Comparison of ENCODE assay signal across 9 mouse cellular contexts in genomic region chr5:25654578-25654987, GRCm38 (mm10). TPM values are rescaled to one million over a fixed set of nuclear protein-coding genes. Genes with fewer than 3 reads are reported as not detected.
DNase-seq lines count a peak whose midpoint lies in the region; ATAC-seq and TF ChIP-seq lines count a peak whose summit lies in the region.
"Had no signal": no experiment of that assay in that cellular context is flagged by ENCODE, and none has a peak within 500 bp of the region (broad histone marks: within the 10 kb centered on the region; RNA-seq: fewer than 3 reads in every experiment).

No protein-coding gene starts in this region.

- 13% methylated on average over 14 of the region's 14 CpGs for WGBS in kidney, embryonic 16.5 days
- WGBS in kidney, adult 2 months = 27% methylated on average over 14 of the region's 14 CpGs
- 5% methylated on average over 14 of the region's 14 CpGs for WGBS in embryonic facial prominence, embryonic 10.5 days
- WGBS in hindbrain, embryonic 14.5 days = 2% methylated on average over 14 of the region's 14 CpGs
- WGBS in midbrain, postnatal 0 days = 6% methylated on average over 14 of the region's 14 CpGs

- H3K36me3 ChIP-seq in kidney, embryonic 16.5 days (ENCODE audit: insufficient read depth, low read length) = no peaks in the 10 kb centered on the region
- no peaks in the 10 kb centered on the region for H3K36me3 ChIP-seq in kidney, adult 2 months (ENCODE audit: control insufficient read depth, insufficient read depth, low read length)
- H3K36me3 ChIP-seq in embryonic facial prominence, embryonic 10.5 days (replicated peaks) = no peaks in the 10 kb centered on the region
- H3K36me3 ChIP-seq in hindbrain, embryonic 14.5 days (replicated peaks; ENCODE audit: control insufficient read depth, insufficient read depth) = no peaks in the 10 kb centered on the region
- H3K36me3 ChIP-seq in midbrain, postnatal 0 days (ENCODE audit: insufficient read depth, low read length) = no peaks in the 10 kb centered on the region

- TF ChIP-seq CTCF in kidney, adult 2 months (conservative IDR thresholded peaks at IDR 0.05; ENCODE audit: insufficient read depth, insufficient read length, low read depth, low read length) = no peak
- no peak for TF ChIP-seq CTCF in midbrain, postnatal 0 days (IDR thresholded peaks at IDR 0.05)

- no peak for TF ChIP-seq POLR2A in kidney, adult 2 months (IDR thresholded peaks at IDR 0.05; ENCODE audit: low read depth, low read length)

- H3K27ac ChIP-seq in kidney, embryonic 16.5 days (ENCODE audit: low read length) = no peak overlapping the region
- H3K27ac ChIP-seq in kidney, adult 2 months (ENCODE audit: insufficient read depth, low read depth, low read length) = no peak overlapping the region
- peak overlapping the region; percentile 49; the same call in 1 of the 2 replicates for H3K27ac ChIP-seq in embryonic facial prominence, embryonic 10.5 days (replicated peaks)
- no peak overlapping the region for H3K27ac ChIP-seq in hindbrain, embryonic 14.5 days
- H3K27ac ChIP-seq in midbrain, postnatal 0 days (ENCODE audit: low read depth, low read length) = no peak overlapping the region

- H3K4me3 ChIP-seq in kidney, embryonic 16.5 days (ENCODE audit: low read length) = 0 out of 2 replicates have a peak overlapping the region, but pooled peaks have one; percentile 5
- no peak overlapping the region for H3K4me3 ChIP-seq in kidney, adult 2 months (ENCODE audit: insufficient read depth, low read depth, low read length)
- peak overlapping the region; percentile 41; the same call in 1 of the 2 replicates for H3K4me3 ChIP-seq in embryonic facial prominence, embryonic 10.5 days
- H3K4me3 ChIP-seq in hindbrain, embryonic 14.5 days (replicated peaks; ENCODE audit: low read length) = no peak overlapping the region
- H3K4me3 ChIP-seq in midbrain, postnatal 0 days (ENCODE audit: low read depth, low read length) = 0 out of 2 replicates have a peak overlapping the region, but pooled peaks have one; percentile 6
- H3K4me3 ChIP-seq: megakaryocyte, embryonic 14.5 days had no signal

- 0 out of 2 replicates have a peak overlapping the region, but pooled peaks have one; percentile 5 for H3K9ac ChIP-seq in kidney, embryonic 16.5 days (replicated peaks; ENCODE audit: low read length)
- H3K9ac ChIP-seq in hindbrain, embryonic 14.5 days = 0 out of 2 replicates have a peak overlapping the region, but pooled peaks have one; percentile 25
- 0 out of 2 replicates have a peak overlapping the region, but pooled peaks have one; percentile 8 for H3K9ac ChIP-seq in midbrain, postnatal 0 days (replicated peaks; ENCODE audit: low read length, poor library complexity, severe bottlenecking)

- H3K4me2 ChIP-seq in kidney, embryonic 16.5 days (replicated peaks; ENCODE audit: low read depth, low read length) = peak overlapping the region; percentile 40
- peak overlapping the region; percentile 40 for H3K4me2 ChIP-seq in hindbrain, embryonic 14.5 days (replicated peaks)
- H3K4me2 ChIP-seq in midbrain, postnatal 0 days (ENCODE audit: low read depth, low read length, poor library complexity, severe bottlenecking) = peak overlapping the region; percentile 36

- no peaks in the 10 kb centered on the region for H3K4me1 ChIP-seq in kidney, embryonic 16.5 days (ENCODE audit: insufficient read depth, low read length)
- H3K4me1 ChIP-seq in kidney, adult 2 months (ENCODE audit: control insufficient read depth, insufficient read depth, low read length) = no peaks in the 10 kb centered on the region
- H3K4me1 ChIP-seq in embryonic facial prominence, embryonic 10.5 days = peaks cover 19% of the 10 kb centered on the region
- H3K4me1 ChIP-seq in hindbrain, embryonic 14.5 days (replicated peaks; ENCODE audit: control insufficient read depth, insufficient read depth, low read length) = peaks cover 7% of the 10 kb centered on the region; the same call in 1 of the 2 replicates
- H3K4me1 ChIP-seq in midbrain, postnatal 0 days (ENCODE audit: insufficient read depth, low read length) = peaks cover 5% of the 10 kb centered on the region; the same call in 1 of the 2 replicates
- H3K4me1 ChIP-seq: megakaryocyte, embryonic 14.5 days had no signal

- no peaks in the 10 kb centered on the region for H3K9me3 ChIP-seq in kidney, embryonic 16.5 days (ENCODE audit: low read length)
- H3K9me3 ChIP-seq in embryonic facial prominence, embryonic 10.5 days = no peaks in the 10 kb centered on the region
- H3K9me3 ChIP-seq in hindbrain, embryonic 14.5 days (ENCODE audit: control insufficient read depth, low read length) = no peaks in the 10 kb centered on the region
- H3K9me3 ChIP-seq in midbrain, postnatal 0 days (ENCODE audit: low read length) = no peaks in the 10 kb centered on the region
- H3K9me3 ChIP-seq: megakaryocyte, embryonic 14.5 days had no signal

- ATAC-seq in kidney, embryonic 16.5 days (ENCODE audit: low FRiP score, low TSS enrichment) = peak; percentile 80; the same call in 1 of the 2 replicates
- ATAC-seq in hindbrain, embryonic 14.5 days (ENCODE audit: low FRiP score) = no peak; the same call in 1 of the 2 replicates
- no peak for ATAC-seq in midbrain, postnatal 0 days (ENCODE audit: low FRiP score)
- no peak for ATAC-seq in cerebellum, adult (ENCODE audit: insufficient number of reproducible peaks, low FRiP score, low TSS enrichment)

- DNase-seq in kidney, adult 2 months = no peak
- DNase-seq in embryonic facial prominence, embryonic 10.5 days (ENCODE audit: low spot score) = peak; percentile 66
- DNase-seq in hindbrain, embryonic 14.5 days (ENCODE audit: low spot score) = no peak
- no peak for DNase-seq in midbrain, postnatal 0 days (ENCODE audit: low spot score)
- no peak for DNase-seq in layer of hippocampus, postnatal 36 days
- no peak for DNase-seq in layer of hippocampus, postnatal 25 days (ENCODE audit: extremely low spot score in 1 of 2, low spot score in 1 of 2)

- no peaks in the 10 kb centered on the region for H3K27me3 ChIP-seq in kidney, embryonic 16.5 days (ENCODE audit: insufficient read depth, low read length)
- H3K27me3 ChIP-seq in kidney, adult 2 months (replicated peaks; ENCODE audit: control insufficient read depth, insufficient read depth, low read length) = no peaks in the 10 kb centered on the region
- H3K27me3 ChIP-seq in embryonic facial prominence, embryonic 10.5 days (replicated peaks; ENCODE audit: low read depth, poor library complexity, severe bottlenecking) = 0 out of 2 replicates have a peak, but pooled peaks cover 12% of the 10 kb centered on the region
- no peaks in the 10 kb centered on the region for H3K27me3 ChIP-seq in hindbrain, embryonic 14.5 days (ENCODE audit: control insufficient read depth, insufficient read depth, low read length)
- H3K27me3 ChIP-seq in midbrain, postnatal 0 days (ENCODE audit: insufficient read depth, low read length) = no peaks in the 10 kb centered on the region

RNA-seq across cellular contexts. Expression of gene Xrcc2, which starts 51.0 kb away (rescaled TPM):
- polyA plus RNA-seq in kidney, embryonic 16.5 days (2015; fragmentation: Nextera tagmentation; extraction: Ambion mirVana) = 7.9 and 11.0 TPM in 2 replicates
- 2.8 and 3.5 TPM in 2 replicates for polyA plus RNA-seq in kidney, adult 2 months (2012; rRNA removed)
- 18.0 and 20.4 TPM in 2 replicates for polyA plus RNA-seq in embryonic facial prominence, embryonic 10.5 days (2016; fragmentation: Nextera tagmentation; extraction: Ambion mirVana)
- 3.7 and 5.2 TPM in 2 replicates for polyA plus RNA-seq in hindbrain, embryonic 14.5 days (2014; fragmentation: Nextera tagmentation; extraction: Ambion mirVana)
- total RNA-seq in midbrain, postnatal 0 days (2014; rRNA removed) = 7.4 and 15.5 TPM in 2 replicates
- 4.2 and 4.8 TPM in 2 replicates for polyA plus RNA-seq in midbrain, postnatal 0 days (2015; fragmentation: Nextera tagmentation; extraction: Ambion mirVana)
- total RNA-seq in layer of hippocampus, postnatal 36 days (2021) = 1 to 10 TPM; 5.2 to 6.8 TPM
- 1 to 10 TPM; 4.4 to 5.0 TPM for total RNA-seq in layer of hippocampus, postnatal 25 days (2021)

Comparison
In these comparisons a context has a peak if more than half of its experiments do, and no peak if none do; other contexts are left out.
1. H3K4me3 ChIP-seq: peak in kidney, embryonic 16.5 days (single experiment), embryonic facial prominence, embryonic 10.5 days (single experiment) and midbrain, postnatal 0 days (single experiment); none in kidney, adult 2 months (single experiment) and hindbrain, embryonic 14.5 days (single experiment).
2. Peak in every context shown above with its lines, with median percentiles within 50 percentile points of each other: H3K4me2 ChIP-seq and H3K9ac ChIP-seq.